Mouse (Mus musculus): ENCODE data around the gene Hdac1. TPM values are rescaled to one million over a fixed set of nuclear protein-coding genes. Genes with fewer than 3 reads are reported as not detected.
A peak's percentile ranks its signal among the peaks of the same experiment; 100 is the strongest.

Gene Hdac1
- polyA plus RNA-seq (2015; fragmentation: Nextera tagmentation; extraction: Ambion mirVana) = 244 and 251 TPM in 2 replicates

- H3K9me3 ChIP-seq = no peaks in the 10 kb centered on the region
- peak; percentile 98 for ATAC-seq (ENCODE audit: low FRiP score, low read depth)
- WGBS = 1% methylated on average over 39 of the region's 46 CpGs
- no peaks in the 10 kb centered on the region for H3K27me3 ChIP-seq
- H3K27ac ChIP-seq = peak within 1 kb of the TSS; percentile 74
- peaks cover 17% of the 10 kb centered on the region for H3K4me1 ChIP-seq
- H3K36me3 ChIP-seq = peaks cover 25% of the 10 kb centered on the region
- H3K9ac ChIP-seq = peak within 1 kb of the TSS; percentile 92
- H3K4me2 ChIP-seq (replicated peaks) = peak within 1 kb of the TSS; percentile 75
- peak within 1 kb of the TSS; percentile 84 for H3K4me3 ChIP-seq
Measured at GRCm38 (mm10) chr4:129542592-129543141, at the start of gene Hdac1. Gene Hdac1, minus strand, starts transcription at chr4:129542713.

DNA sequence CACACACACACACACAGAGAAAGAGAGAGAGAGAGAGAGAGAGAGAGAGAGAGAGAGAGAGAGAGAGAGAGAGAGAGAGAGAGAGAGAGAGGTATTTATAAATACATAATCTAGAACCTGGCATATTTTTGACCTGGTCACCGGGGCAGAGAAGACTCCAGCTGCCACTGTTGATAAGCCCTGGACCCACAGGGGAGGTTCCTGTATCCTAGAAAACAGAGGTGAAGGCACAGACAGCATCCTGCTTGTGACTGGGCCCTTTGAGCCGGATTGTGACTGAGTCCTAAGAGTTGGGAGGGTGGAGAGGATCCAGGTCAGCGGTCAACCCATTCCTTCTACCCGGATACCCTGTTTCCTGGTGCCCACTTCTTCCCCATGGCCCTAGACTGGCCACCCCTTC lies 46.4 kb upstream of the Hdac1 start:
- Histone ChIP-seq H3K27me3 (no peaks in the 10 kb centered on the region), H3K36me3 (peaks cover 40% of the 10 kb centered on the region), H3K4me1 (peaks cover 12% of the 10 kb centered on the region), H3K9me3 (no peaks in the 10 kb centered on the region), H3K9ac (no peak overlapping the region), H3K27ac (no peak overlapping the region), H3K4me3 (no peak overlapping the region), H3K4me2 (replicated peaks) (no peak overlapping the region)
- WGBS = 79% methylated on average over 4 of the region's 4 CpGs
- ATAC-seq (ENCODE audit: low FRiP score, low read depth) = no peak

GRCm38 (mm10) chr4:129586943-129587342 lies 44.4 kb upstream of the Hdac1 start:
- no peak overlapping the region for H3K27ac ChIP-seq
- WGBS = 49% methylated on average over 1 of the region's 1 CpGs
- H3K4me2 ChIP-seq (replicated peaks) = no peak overlapping the region
- H3K36me3 ChIP-seq = peaks cover 22% of the 10 kb centered on the region
- H3K9ac ChIP-seq = no peak overlapping the region
- H3K9me3 ChIP-seq = no peaks in the 10 kb centered on the region
- ATAC-seq (ENCODE audit: low FRiP score, low read depth) = no peak
- H3K4me3 ChIP-seq = no peak overlapping the region
- H3K4me1 ChIP-seq = peaks cover 12% of the 10 kb centered on the region
- H3K27me3 ChIP-seq = no peaks in the 10 kb centered on the region

DNA sequence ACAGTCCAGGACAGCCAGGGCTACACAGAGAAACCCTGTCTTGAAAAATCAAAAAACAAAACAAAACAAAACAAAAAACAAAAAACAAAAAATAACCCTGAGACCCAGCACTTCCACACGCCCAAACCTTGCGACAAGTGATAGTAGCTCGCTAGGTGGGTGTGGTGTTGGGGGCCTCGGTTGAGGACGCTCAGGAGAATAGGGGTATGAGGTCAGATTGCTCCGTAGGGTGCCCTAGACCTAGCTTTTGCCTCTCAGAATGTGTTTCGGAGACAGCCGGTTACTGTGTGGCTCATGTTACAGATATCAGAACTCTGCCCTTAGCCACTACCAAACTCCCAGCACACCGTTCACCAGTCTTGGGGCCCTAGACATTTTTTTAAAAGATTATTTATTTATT lies 43.3 kb upstream of the Hdac1 start:
- no peak for ATAC-seq (ENCODE audit: low FRiP score, low read depth)

GRCm38 (mm10) chr4:129584884-129585608 lies 42.5 kb upstream of the Hdac1 start:
- Histone ChIP-seq H3K9ac (peak overlapping the region; percentile 67), H3K4me1 (peaks cover 12% of the 10 kb centered on the region), H3K27me3 (no peaks in the 10 kb centered on the region), H3K9me3 (no peaks in the 10 kb centered on the region), H3K4me2 (replicated peaks) (peak overlapping the region; percentile 71), H3K27ac (0 out of 2 replicates have a peak overlapping the region, but pooled peaks have one; percentile 33), H3K4me3 (peak overlapping the region; percentile 53), H3K36me3 (peaks cover 3% of the 10 kb centered on the region; the same call in 1 of the 2 replicates)
- peak; percentile 57 for ATAC-seq (ENCODE audit: low FRiP score, low read depth)
- WGBS = 1% methylated on average over 36 of the region's 36 CpGs

More for the DNA sequence above, 43.3 kb upstream of the Hdac1 start:
- Histone ChIP-seq H3K4me1 (peaks cover 12% of the 10 kb centered on the region), H3K4me3 (peak overlapping the region; percentile 53; the same call in 1 of the 2 replicates), H3K9me3 (no peaks in the 10 kb centered on the region), H3K36me3 (peaks cover 10% of the 10 kb centered on the region), H3K9ac (no peak overlapping the region), H3K4me2 (replicated peaks) (peak overlapping the region; percentile 71), H3K27ac (no peak overlapping the region), H3K27me3 (no peaks in the 10 kb centered on the region)
- WGBS = 73% methylated on average over 9 of the region's 9 CpGs

DNA sequence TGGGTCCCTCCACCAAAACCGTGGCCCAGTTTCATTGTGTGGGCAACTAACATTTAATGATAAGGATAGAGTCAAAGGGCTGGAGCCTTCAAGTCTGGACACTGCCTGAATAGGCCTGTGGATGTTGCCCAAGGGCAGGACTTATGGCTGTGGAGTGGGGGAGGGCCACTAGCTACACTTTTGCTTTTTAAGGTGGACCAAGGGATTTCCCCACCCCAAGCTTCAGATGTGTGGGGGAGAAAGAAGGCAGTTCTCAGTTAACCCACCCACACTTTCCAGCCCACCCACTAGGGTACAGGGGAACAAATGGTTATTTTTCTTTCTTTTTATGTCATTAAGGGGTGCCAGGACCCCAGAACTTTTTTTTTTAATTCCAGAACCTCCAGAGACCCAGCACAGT lies 41.9 kb upstream of the Hdac1 start:
- Histone ChIP-seq H3K4me3 (peak overlapping the region; percentile 53), H3K27ac (no peak overlapping the region), H3K4me1 (peaks cover 12% of the 10 kb centered on the region), H3K36me3 (no peaks in the 10 kb centered on the region), H3K27me3 (no peaks in the 10 kb centered on the region), H3K4me2 (replicated peaks) (peak overlapping the region; percentile 71), H3K9me3 (no peaks in the 10 kb centered on the region), H3K9ac (peak overlapping the region; percentile 67; the same call in 1 of the 2 replicates)
- 75% methylated on average over 1 of the region's 1 CpGs for WGBS
- no peak for ATAC-seq (ENCODE audit: low FRiP score, low read depth)

DNA sequence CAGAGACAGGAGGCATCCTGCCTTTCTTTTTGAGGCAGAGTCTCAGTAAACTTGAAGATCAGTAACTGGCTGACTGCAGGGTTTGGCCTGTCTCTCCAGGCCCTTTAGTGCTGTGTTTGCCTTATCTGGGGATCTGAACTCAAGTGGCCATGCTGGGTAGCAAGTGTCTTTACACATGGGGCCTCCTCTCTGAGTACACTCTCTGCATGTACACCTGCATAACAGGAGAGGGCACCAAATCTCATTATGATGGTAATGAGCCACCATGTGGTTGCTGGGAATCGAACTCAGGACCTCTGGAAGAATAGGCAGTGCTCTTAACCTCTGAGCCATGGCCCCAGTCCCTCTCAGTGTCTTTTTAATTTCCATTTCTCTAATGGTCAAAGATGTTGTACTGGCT lies 39.7 kb upstream of the Hdac1 start:
- Histone ChIP-seq H3K4me2 (replicated peaks) (no peak overlapping the region), H3K9ac (no peak overlapping the region), H3K27me3 (no peaks in the 10 kb centered on the region), H3K36me3 (no peaks in the 10 kb centered on the region), H3K4me1 (peaks cover 12% of the 10 kb centered on the region), H3K4me3 (no peak overlapping the region), H3K9me3 (no peaks in the 10 kb centered on the region), H3K27ac (no peak overlapping the region)
- WGBS = 91% methylated on average over 1 of the region's 1 CpGs
- ATAC-seq (ENCODE audit: low FRiP score, low read depth) = no peak

GRCm38 (mm10) chr4:129580347-129580746 lies 37.8 kb upstream of the Hdac1 start:
- 56% methylated on average over 7 of the region's 7 CpGs for WGBS
- Histone ChIP-seq H3K27me3 (no peaks in the 10 kb centered on the region), H3K4me3 (no peak overlapping the region), H3K9me3 (no peaks in the 10 kb centered on the region), H3K4me1 (peaks cover 12% of the 10 kb centered on the region), H3K9ac (no peak overlapping the region), H3K27ac (no peak overlapping the region), H3K4me2 (replicated peaks) (no peak overlapping the region), H3K36me3 (no peaks in the 10 kb centered on the region)
- no peak for ATAC-seq (ENCODE audit: low FRiP score, low read depth)

DNA sequence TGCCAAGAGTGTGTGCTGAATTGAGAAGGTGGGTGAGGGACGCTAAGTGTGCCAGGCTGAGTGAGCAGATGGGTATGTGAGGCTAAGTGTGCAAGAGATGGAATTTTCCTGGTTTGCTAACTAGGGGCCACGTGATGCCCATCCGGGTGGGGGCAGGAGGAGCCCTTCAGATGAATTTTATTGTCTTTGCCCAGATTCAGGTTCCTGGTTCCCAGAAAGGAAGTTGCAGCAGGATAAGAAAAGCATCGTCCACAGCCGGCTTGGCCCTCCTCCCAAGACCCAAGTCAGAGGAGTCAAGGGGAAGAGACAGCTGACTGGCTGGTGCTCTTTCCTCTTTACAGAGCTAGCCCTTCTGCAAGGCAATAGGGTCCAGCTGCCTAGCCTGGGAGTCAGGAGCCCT lies 36.0 kb upstream of the Hdac1 start, which contains the start of gene Fam167b:
Gene Fam167b (minus strand): TSS at position 84 of the 400 bp plus-strand sequence.
- 89% methylated on average over 5 of the region's 5 CpGs for WGBS
- Histone ChIP-seq H3K27ac (no peak within 1 kb of the TSS), H3K9me3 (no peaks in the 10 kb centered on the region), H3K4me2 (replicated peaks) (no peak within 1 kb of the TSS; the same call in 1 of the 2 replicates), H3K4me3 (no peak within 1 kb of the TSS), H3K9ac (no peak within 1 kb of the TSS), H3K4me1 (peaks cover 8% of the 10 kb centered on the region), H3K36me3 (no peaks in the 10 kb centered on the region), H3K27me3 (no peaks in the 10 kb centered on the region)
- no peak for ATAC-seq (ENCODE audit: low FRiP score, low read depth)

DNA sequence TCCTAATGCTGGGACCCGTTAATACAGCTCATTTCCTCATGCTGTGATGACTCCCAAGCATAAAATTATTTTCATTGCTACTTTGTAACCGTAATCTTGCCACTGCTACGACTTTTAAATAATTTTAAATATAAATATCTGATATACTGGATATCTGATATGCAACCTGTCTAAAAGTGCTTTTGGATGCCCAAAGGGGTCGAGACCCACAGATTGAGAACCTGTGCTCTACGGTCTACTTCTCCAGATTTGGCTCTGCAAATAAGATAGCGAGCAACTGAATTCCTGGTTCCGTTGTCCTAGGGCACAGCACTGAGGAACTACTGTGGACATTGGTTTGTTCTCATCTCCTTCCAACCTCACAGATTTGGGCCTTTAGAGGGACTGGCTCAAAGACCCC lies 35.2 kb upstream of the Hdac1 start:
- no peak overlapping the region for H3K27ac ChIP-seq
- WGBS = 82% methylated on average over 7 of the region's 7 CpGs
- no peaks in the 10 kb centered on the region for H3K36me3 ChIP-seq
- H3K9ac ChIP-seq = no peak overlapping the region
- no peak overlapping the region for H3K4me3 ChIP-seq
- no peaks in the 10 kb centered on the region for H3K9me3 ChIP-seq
- H3K27me3 ChIP-seq = no peaks in the 10 kb centered on the region
- peaks cover 8% of the 10 kb centered on the region for H3K4me1 ChIP-seq
- H3K4me2 ChIP-seq (replicated peaks) = no peak overlapping the region
- no peak for ATAC-seq (ENCODE audit: low FRiP score, low read depth)

GRCm38 (mm10) chr4:129576863-129577491 lies 34.5 kb upstream of the Hdac1 start:
- WGBS = 35% methylated on average over 21 of the region's 21 CpGs
- Histone ChIP-seq H3K27ac (no peak overlapping the region), H3K4me2 (replicated peaks) (peak overlapping the region; percentile 19; the same call in 1 of the 2 replicates), H3K4me3 (no peak overlapping the region), H3K4me1 (peaks cover 8% of the 10 kb centered on the region), H3K9me3 (no peaks in the 10 kb centered on the region), H3K9ac (no peak overlapping the region; the same call in 1 of the 2 replicates), H3K27me3 (no peaks in the 10 kb centered on the region), H3K36me3 (no peaks in the 10 kb centered on the region)
- no peak for ATAC-seq (ENCODE audit: low FRiP score, low read depth)

Data from limb, embryonic 13.5 days (tissue).